Mouse (Mus musculus): ENCODE measurements at regions not wholly inside any gene's neighbourhood (a gene's known extent, or its start where the extent isn't known, plus 50 kb on each side); places are given as distances from the start of the nearest gene placed in this dataset.
A peak's percentile ranks its signal among the peaks of the same experiment; 100 is the strongest.
"Not testable (repeated sequence)": the region's sequence is repeated elsewhere in the genome, so short reads cannot be mapped to it uniquely, and the experiment has no call there.

- intact Hi-C loops (cut with DNase I), result no loop called here
- peak in 1 of 2 experiments; percentile 18 for DNase-seq
Measured at GRCm38 (mm10) chr17:54753396-54753994, 454.7 kb upstream of the Slc5a7 start.

- no peak for DNase-seq
- intact Hi-C loops (cut with DNase I), result no loop called here
Measured at GRCm38 (mm10) chr17:54752917-54753316, 454.1 kb upstream of the Slc5a7 start.

GRCm38 (mm10) chr17:54735836-54736235 is 437.0 kb upstream of the Slc5a7 start:
- DNase-seq, result no peak
- intact Hi-C loops (cut with DNase I), result no loop called here

GRCm38 (mm10) chr17:54727660-54728059 is 428.8 kb upstream of the Slc5a7 start:
- DNase-seq, result no peak
- intact Hi-C loops (cut with DNase I), result no loop called here

GRCm38 (mm10) chr17:54726693-54727092 is 427.9 kb upstream of the Slc5a7 start:
- intact Hi-C loops (cut with DNase I), result no loop called here

GRCm38 (mm10) chr17:54713026-54713425 is 414.2 kb upstream of the Slc5a7 start:
- no peak for DNase-seq
- intact Hi-C loops (cut with DNase I), result no loop called here

More at GRCm38 (mm10) chr17:54726693-54727092, 427.9 kb upstream of the Slc5a7 start:
- no peak for DNase-seq

GRCm38 (mm10) chr17:54707811-54708210 is 409.0 kb upstream of the Slc5a7 start:
- intact Hi-C loops (cut with DNase I); DNase-seq: not testable (repeated sequence)

GRCm38 (mm10) chr17:54701346-54702108 is 402.7 kb upstream of the Slc5a7 start:
- intact Hi-C loops (cut with DNase I), result no loop called here
- no peak for DNase-seq

GRCm38 (mm10) chr17:54694637-54695036 is 395.8 kb upstream of the Slc5a7 start:
- no peak for DNase-seq
- intact Hi-C loops (cut with DNase I), result no loop called here

GRCm38 (mm10) chr17:54685143-54686040 is 386.6 kb upstream of the Slc5a7 start:
- no peak for DNase-seq
- intact Hi-C loops (cut with DNase I), result no loop called here

GRCm38 (mm10) chr17:54678111-54678510 is 379.3 kb upstream of the Slc5a7 start:
- no peak for DNase-seq
- intact Hi-C loops (cut with DNase I), result no loop called here

- DNase-seq, result no peak
- intact Hi-C loops (cut with DNase I), result no loop called here
Measured at GRCm38 (mm10) chr17:54669499-54669898, 370.7 kb upstream of the Slc5a7 start.

- no peak for DNase-seq
- intact Hi-C loops (cut with DNase I), result no loop called here
Measured at GRCm38 (mm10) chr17:54662558-54663245, 363.9 kb upstream of the Slc5a7 start.

- intact Hi-C loops (cut with DNase I), result no loop called here
Measured at GRCm38 (mm10) chr17:54656553-54656952, 357.7 kb upstream of the Slc5a7 start.

More at GRCm38 (mm10) chr17:54656553-54656952, 357.7 kb upstream of the Slc5a7 start:
- DNase-seq, result no peak
